Mouse (Mus musculus): Measurements from ENCODE around the gene Gm28051.

The Gm28051 gene

DNA sequence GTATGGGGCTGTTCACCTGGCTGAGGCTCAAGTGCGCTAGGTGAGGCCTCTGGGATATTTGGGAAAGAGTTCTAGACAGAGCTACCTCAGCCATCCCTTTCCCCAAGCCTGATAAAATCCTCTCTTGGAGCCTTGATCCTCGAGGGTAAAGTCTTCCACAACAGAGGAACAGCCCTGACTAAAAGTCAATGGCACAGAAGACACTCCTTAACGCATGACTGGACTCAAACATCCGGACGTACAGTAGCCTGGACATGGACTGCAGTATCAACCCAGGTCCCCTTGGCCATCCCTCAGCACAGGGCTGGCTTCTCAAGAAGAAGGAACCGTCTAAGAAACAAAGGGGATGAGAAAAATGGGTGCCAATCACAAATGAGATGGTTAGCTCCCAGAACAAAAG lies 74.1 kb downstream of the Gm28051 start:
- DNase-seq: no peak

- no peak for DNase-seq
Measured at GRCm38 (mm10) chr12:102682722-102683299, 74.8 kb downstream of the Gm28051 start.

DNA sequence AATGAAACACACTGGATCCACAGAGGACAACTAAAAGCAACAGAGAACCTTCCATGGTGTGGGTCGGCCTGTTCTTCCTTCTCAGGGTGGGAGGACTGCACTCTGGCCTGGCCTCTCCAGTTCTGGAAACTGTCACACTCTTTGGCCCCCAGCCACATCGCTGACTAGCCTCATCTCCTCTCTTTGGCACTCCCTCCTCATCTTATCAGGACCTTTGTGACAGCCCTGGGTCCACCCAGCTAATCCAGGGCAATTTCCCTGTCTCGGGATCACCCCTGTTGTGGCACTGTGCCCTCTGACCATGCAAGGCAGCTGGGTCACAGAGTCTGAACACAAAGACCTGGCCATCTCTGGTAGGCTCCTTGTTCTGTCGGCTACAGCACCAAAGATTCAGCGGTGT lies 75.5 kb downstream of the Gm28051 start:
- DNase-seq: no peak

DNA sequence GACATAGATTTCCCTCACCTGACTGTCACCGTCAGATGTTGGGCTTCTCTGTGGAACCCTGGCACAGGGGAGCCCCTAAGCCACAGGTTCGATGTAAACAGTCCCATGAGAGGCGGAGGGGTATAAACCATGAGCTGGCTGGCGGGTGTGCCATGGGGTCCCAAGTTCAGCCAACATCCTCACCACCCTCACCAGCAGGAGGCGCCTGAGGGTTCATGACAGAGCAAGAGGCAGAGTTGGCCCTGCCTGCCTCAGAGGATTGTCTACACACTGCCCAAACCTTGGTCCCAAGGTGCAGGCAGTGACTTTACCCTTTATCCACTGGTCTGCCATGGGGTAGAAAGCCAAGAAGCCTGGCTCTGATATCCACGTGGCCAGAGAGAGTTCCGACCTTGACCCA lies 76.0 kb downstream of the Gm28051 start:
- no peak for DNase-seq

DNA sequence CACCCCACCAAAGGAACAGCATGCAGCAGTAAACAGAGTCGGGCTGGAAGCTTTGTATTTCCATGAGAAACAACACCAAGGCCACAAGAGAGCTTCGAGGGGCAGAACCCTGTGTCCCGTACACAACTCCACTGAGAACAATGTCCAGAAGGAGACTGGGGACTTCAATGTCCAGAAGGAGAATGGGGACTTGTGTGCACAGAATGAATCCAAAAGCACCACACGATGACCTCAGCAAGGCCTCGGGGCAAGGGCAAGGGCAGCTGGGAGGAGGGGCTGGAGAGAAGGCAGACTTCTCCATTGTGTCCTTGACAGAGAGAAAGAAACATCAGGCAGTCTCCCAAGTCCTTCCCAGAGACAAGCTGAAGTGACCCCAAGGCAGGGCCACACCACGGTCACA lies 78.7 kb downstream of the Gm28051 start:
- no peak for DNase-seq

DNA sequence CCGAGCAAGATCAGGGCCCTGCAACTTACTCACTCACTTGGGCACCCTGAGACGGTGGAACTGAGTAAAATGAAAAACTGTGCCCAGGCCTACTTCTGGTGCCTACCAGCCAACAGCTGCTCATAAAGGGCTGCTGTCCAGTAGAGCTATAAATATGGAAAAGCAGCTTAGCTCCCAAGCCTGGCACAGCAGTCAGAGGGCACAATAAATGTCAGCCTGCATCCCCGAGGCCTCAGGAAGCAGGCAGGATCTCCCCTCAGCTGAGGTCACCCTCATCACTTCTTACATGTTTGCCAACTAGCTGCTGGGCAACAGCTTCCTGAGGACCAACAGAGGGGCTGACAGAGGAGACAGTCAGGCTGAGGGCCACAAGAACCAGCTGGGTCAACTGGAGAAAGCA lies 80.5 kb downstream of the Gm28051 start:
- no peak for DNase-seq

DNA sequence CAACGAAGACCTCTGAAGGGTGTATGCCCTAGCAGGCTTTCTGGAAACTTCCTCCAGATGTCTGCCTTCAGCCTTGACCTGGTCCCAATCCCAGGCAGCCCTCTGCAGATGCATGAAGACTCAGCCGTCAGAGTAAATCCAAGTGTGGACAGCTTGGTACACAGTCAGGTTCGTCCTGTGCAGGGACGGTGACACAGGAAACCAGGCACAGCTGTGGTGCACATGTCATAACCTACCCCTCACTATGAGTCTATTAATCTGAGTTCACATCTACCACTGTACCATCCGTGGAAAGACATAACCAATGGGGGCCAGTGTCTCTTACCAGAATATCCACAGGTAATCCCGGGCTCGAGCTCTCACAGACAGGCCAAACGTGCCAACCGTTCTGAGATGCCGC lies 83.0 kb downstream of the Gm28051 start:
- no peak for DNase-seq

DNA sequence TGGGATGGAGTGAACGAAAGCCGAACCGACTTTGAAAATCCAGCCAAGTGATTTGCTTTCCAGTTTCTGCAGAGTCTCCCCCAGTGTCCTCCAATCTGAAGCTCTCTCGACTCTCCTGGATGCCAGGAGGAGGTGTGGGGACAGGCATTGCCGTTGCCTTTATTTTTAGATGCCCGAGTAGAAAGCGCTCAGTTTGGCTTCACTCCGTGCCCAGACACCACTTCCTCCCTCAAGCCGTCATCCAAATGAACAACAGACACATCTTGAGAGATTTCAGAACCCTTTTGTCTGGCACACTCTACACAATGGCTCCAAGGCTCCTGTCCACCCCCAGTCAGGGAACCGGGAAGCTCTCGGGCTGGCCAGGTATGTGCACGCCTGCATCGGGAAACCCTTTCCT lies 83.4 kb downstream of the Gm28051 start:
- DNase-seq: no peak

GRCm38 (mm10) chr12:102672857-102673839 lies 84.4 kb downstream of the Gm28051 start:
- DNase-seq: peak; percentile 55

GRCm38 (mm10) chr12:102672176-102672575 lies 85.4 kb downstream of the Gm28051 start:
- no peak for DNase-seq

DNA sequence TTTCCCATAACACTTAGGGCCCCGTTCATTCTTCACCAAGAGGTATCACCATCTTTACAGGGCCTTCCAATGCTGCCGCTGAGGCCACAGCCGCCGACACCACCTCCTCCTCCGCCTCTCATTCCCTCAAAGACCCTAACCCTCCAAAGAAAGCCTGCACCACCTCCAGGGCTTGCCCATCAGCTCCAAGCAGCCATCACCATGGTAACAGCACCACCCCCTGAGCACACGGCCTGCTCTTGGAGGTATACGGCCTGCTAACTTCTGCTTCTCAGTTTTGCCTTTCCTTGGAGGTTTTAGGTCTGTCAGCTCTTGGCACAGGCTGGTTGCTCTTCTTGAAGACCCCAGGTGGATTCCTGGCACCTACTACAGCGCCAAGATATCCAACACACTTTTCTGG lies 86.7 kb downstream of the Gm28051 start:
- no peak for DNase-seq
